In the genomic region with DNA sequence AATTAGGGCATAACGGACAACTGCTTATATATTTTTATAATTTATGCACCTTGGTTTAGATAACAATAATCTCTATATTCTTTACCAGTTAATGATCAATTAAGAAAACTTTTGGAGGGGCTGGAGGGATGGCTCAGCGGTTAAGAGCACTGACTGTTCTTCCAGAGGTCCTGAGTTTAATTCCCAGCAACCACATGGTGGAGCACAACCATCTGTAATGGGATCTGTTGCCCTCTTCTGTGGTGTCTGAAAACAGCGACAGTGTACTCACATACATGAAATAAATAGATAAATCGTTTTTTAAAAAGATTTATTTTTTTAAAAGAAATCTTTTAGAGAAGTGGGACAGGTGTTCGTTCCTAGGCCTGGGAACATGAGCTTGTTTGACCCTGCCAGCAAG, we compare ENCODE assay signal across 20 mouse cellular contexts. TPM values are rescaled to one million over a fixed set of nuclear protein-coding genes. Genes with fewer than 3 reads are reported as not detected.
DNase-seq lines count a peak whose midpoint lies in the region; ATAC-seq and TF ChIP-seq lines count a peak whose summit lies in the region.
"Had no signal": no experiment of that assay in that cellular context is flagged by ENCODE, and none has a peak within 500 bp of the region (broad histone marks: within the 10 kb centered on the region; RNA-seq: fewer than 3 reads in every experiment).

No protein-coding gene starts in this region.

- H3K79me2 ChIP-seq in heart, adult 2 months (replicated peaks; ENCODE audit: control insufficient read depth, insufficient read depth, low read length), result no peaks in the 10 kb centered on the region
- H3K79me2 ChIP-seq in myocyte (ENCODE audit: control insufficient read depth, insufficient read depth), result no peaks in the 10 kb centered on the region

- intact Hi-C loops in heart, adult 2 months (cut with DNase I), result no loop called here

- peaks cover 2% of the 10 kb centered on the region for H3K4me1 ChIP-seq in heart, adult 2 months (ENCODE audit: control insufficient read depth, insufficient read depth, low read length)
- H3K4me1 ChIP-seq in kidney, postnatal 0 days (replicated peaks; ENCODE audit: insufficient read depth, low read length), result no peaks in the 10 kb centered on the region
- H3K4me1 ChIP-seq in midbrain, embryonic 11.5 days (ENCODE audit: control insufficient read depth, insufficient read depth, low read length), result peaks cover 3% of the 10 kb centered on the region; the same call in 1 of the 2 replicates
- H3K4me1 ChIP-seq in midbrain, embryonic 14.5 days (ENCODE audit: control insufficient read depth, insufficient read depth, low read length), result 0 out of 2 replicates have a peak, but pooled peaks cover 3% of the 10 kb centered on the region
- H3K4me1 ChIP-seq: heart, embryonic 10.5 days had no signal

- H3K9ac ChIP-seq in heart, adult 2 months (ENCODE audit: low read depth, low read length), result no peak overlapping the region
- H3K9ac ChIP-seq in kidney, postnatal 0 days (ENCODE audit: low read depth, low read length), result no peak overlapping the region
- no peak overlapping the region for H3K9ac ChIP-seq in midbrain, embryonic 11.5 days (ENCODE audit: low read length)
- H3K9ac ChIP-seq in midbrain, embryonic 14.5 days (replicated peaks; ENCODE audit: low read length), result no peak overlapping the region
- H3K9ac ChIP-seq: embryonic facial prominence, embryonic 15.5 days; forebrain, embryonic 15.5 days; hindbrain, embryonic 14.5 days had no signal

- H3K36me3 ChIP-seq in heart, adult 2 months (ENCODE audit: control insufficient read depth, insufficient read depth, low read length), result no peaks in the 10 kb centered on the region
- no peaks in the 10 kb centered on the region for H3K36me3 ChIP-seq in kidney, postnatal 0 days (ENCODE audit: insufficient read depth, low read length)
- no peaks in the 10 kb centered on the region for H3K36me3 ChIP-seq in midbrain, embryonic 11.5 days (ENCODE audit: control insufficient read depth, insufficient read depth, low read length)
- no peaks in the 10 kb centered on the region for H3K36me3 ChIP-seq in midbrain, embryonic 14.5 days (ENCODE audit: control insufficient read depth, insufficient read depth, low read length)
- H3K36me3 ChIP-seq in myocyte (ENCODE audit: control insufficient read depth, insufficient read depth), result no peaks in the 10 kb centered on the region
- H3K36me3 ChIP-seq: embryonic facial prominence, embryonic 15.5 days; forebrain, embryonic 10.5 days; forebrain, embryonic 15.5 days; heart, embryonic 10.5 days; hindbrain, embryonic 10.5 days had no signal

- H3K9me3 ChIP-seq in kidney, postnatal 0 days (replicated peaks; ENCODE audit: low read length), result no peaks in the 10 kb centered on the region
- H3K9me3 ChIP-seq in midbrain, embryonic 11.5 days (ENCODE audit: control insufficient read depth, low read length), result no peaks in the 10 kb centered on the region
- no peaks in the 10 kb centered on the region for H3K9me3 ChIP-seq in midbrain, embryonic 14.5 days (ENCODE audit: control insufficient read depth, low read length)
- H3K9me3 ChIP-seq: embryonic facial prominence, embryonic 15.5 days; forebrain, embryonic 10.5 days; forebrain, embryonic 15.5 days; heart, embryonic 10.5 days; hindbrain, embryonic 10.5 days had no signal

- no peak overlapping the region for H3K4me3 ChIP-seq in heart, adult 2 months
- no peak overlapping the region for H3K4me3 ChIP-seq in kidney, postnatal 0 days (replicated peaks; ENCODE audit: low read depth, low read length)
- H3K4me3 ChIP-seq in midbrain, embryonic 11.5 days (ENCODE audit: low read depth, low read length), result no peak overlapping the region
- H3K4me3 ChIP-seq in midbrain, embryonic 14.5 days (replicated peaks; ENCODE audit: low read depth, low read length), result no peak overlapping the region
- H3K4me3 ChIP-seq in myocyte, result no peak overlapping the region
- H3K4me3 ChIP-seq: embryonic facial prominence, embryonic 15.5 days; erythroblast, embryonic 14.5 days; forebrain, embryonic 10.5 days; forebrain, embryonic 15.5 days; heart, embryonic 10.5 days; hindbrain, embryonic 10.5 days had no signal

- DNase-seq in heart, adult 2 months, result no peak
- no peak for DNase-seq in heart, adult 18-20 months
- DNase-seq in kidney, postnatal 0 days (ENCODE audit: low spot score), result no peak
- DNase-seq in kidney, adult 11 months, result no peak
- DNase-seq in midbrain, embryonic 11.5 days (ENCODE audit: low spot score, missing footprints), result peak; percentile 28
- no peak for DNase-seq in midbrain, embryonic 14.5 days
- DNase-seq: cerebellum, adult 2 months; cerebellum, postnatal 10 days; embryo, embryonic 11 days; gastrocnemius, postnatal 14 days had no signal

- no peak overlapping the region for H3K27ac ChIP-seq in heart, adult 2 months
- no peak overlapping the region for H3K27ac ChIP-seq in kidney, postnatal 0 days
- no peak overlapping the region for H3K27ac ChIP-seq in midbrain, embryonic 11.5 days (ENCODE audit: low read depth, low read length)
- H3K27ac ChIP-seq in midbrain, embryonic 14.5 days (replicated peaks; ENCODE audit: low read depth, low read length), result no peak overlapping the region
- H3K27ac ChIP-seq: embryonic facial prominence, embryonic 15.5 days; forebrain, embryonic 10.5 days; forebrain, embryonic 15.5 days; heart, embryonic 10.5 days; hindbrain, embryonic 10.5 days; hindbrain, embryonic 14.5 days had no signal

- H3ac ChIP-seq in myocyte (ENCODE audit: control insufficient read depth, insufficient read length), result no peak overlapping the region

- H3K27me3 ChIP-seq in heart, adult 2 months (ENCODE audit: control insufficient read depth, insufficient read depth, low read length), result no peaks in the 10 kb centered on the region
- H3K27me3 ChIP-seq in kidney, postnatal 0 days (ENCODE audit: insufficient read depth, low read length), result no peaks in the 10 kb centered on the region
- no peaks in the 10 kb centered on the region for H3K27me3 ChIP-seq in midbrain, embryonic 11.5 days (ENCODE audit: control insufficient read depth, insufficient read depth, low read length)
- no peaks in the 10 kb centered on the region for H3K27me3 ChIP-seq in midbrain, embryonic 14.5 days (ENCODE audit: control insufficient read depth, insufficient read depth, low read length)
- H3K27me3 ChIP-seq in myocyte (ENCODE audit: control insufficient read depth, insufficient read depth, insufficient read length), result no peaks in the 10 kb centered on the region
- H3K27me3 ChIP-seq: embryonic facial prominence, embryonic 15.5 days; forebrain, embryonic 15.5 days had no signal

- TF ChIP-seq EP300 in heart, adult 2 months (IDR thresholded peaks at IDR 0.05; ENCODE audit: insufficient read depth, low read depth, low read length), result no peak

- WGBS in heart, adult 2 months, result 45% methylated on average over 5 of the region's 5 CpGs
- 35% methylated on average over 5 of the region's 5 CpGs for WGBS in kidney, postnatal 0 days
- WGBS in midbrain, embryonic 11.5 days, result 49% methylated on average over 5 of the region's 5 CpGs
- WGBS in midbrain, embryonic 14.5 days, result 47% methylated on average over 5 of the region's 5 CpGs

- H3K4me2 ChIP-seq in kidney, postnatal 0 days (ENCODE audit: low read length), result no peak overlapping the region
- H3K4me2 ChIP-seq in midbrain, embryonic 11.5 days, result no peak overlapping the region
- no peak overlapping the region for H3K4me2 ChIP-seq in midbrain, embryonic 14.5 days (ENCODE audit: low read length)
- H3K4me2 ChIP-seq in myocyte (ENCODE audit: low read depth), result peak overlapping the region; percentile 33
- H3K4me2 ChIP-seq: embryonic facial prominence, embryonic 15.5 days; forebrain, embryonic 15.5 days; hindbrain, embryonic 14.5 days had no signal

- no peak for TF ChIP-seq POLR2A in heart, adult 2 months (IDR thresholded peaks at IDR 0.05; ENCODE audit: insufficient read depth, low read depth, low read length)
- no peak for TF ChIP-seq POLR2A in myocyte (IDR thresholded peaks at IDR 0.05; ENCODE audit: insufficient read length, low read depth)

- ATAC-seq in kidney, postnatal 0 days (replicated peaks; ENCODE audit: low FRiP score, low read depth), result no peak
- ATAC-seq in midbrain, embryonic 11.5 days (ENCODE audit: low FRiP score), result no peak
- ATAC-seq in midbrain, embryonic 14.5 days (ENCODE audit: low FRiP score, low TSS enrichment), result no peak
- ATAC-seq in megakaryocyte, adult 5-6 weeks (ENCODE audit: poor library complexity, severe bottlenecking), result no peak
- ATAC-seq: forebrain, embryonic 15.5 days; inflammation-experienced regulatory T-cells, adult 6 months had no signal

- peak; percentile 18; the same call in 1 of the 2 replicates for TF ChIP-seq CTCF in heart, adult 2 months (IDR thresholded peaks at IDR 0.05)
- TF ChIP-seq CTCF in kidney, postnatal 0 days (IDR thresholded peaks at IDR 0.05; ENCODE audit: low read depth), result peak; percentile 45

RNA-seq across cellular contexts. Expression of gene Actr6, which starts 5.0 kb away (rescaled TPM):
- 10 to 100 TPM; 12.2 to 13.4 TPM for total RNA-seq in heart, adult 2 months (2021)
- polyA plus RNA-seq in heart, adult 2 months (2012; rRNA removed), result 1.5 and 6.6 TPM in 2 replicates
- 10 to 100 TPM; 13.4 to 14.2 TPM for total RNA-seq in heart, adult 18-20 months (2021)
- 38.5 and 40.7 TPM in 2 replicates for polyA plus RNA-seq in kidney, postnatal 0 days (2015; fragmentation: Nextera tagmentation; extraction: Ambion mirVana)
- polyA plus RNA-seq in midbrain, embryonic 11.5 days (2014; fragmentation: Nextera tagmentation; extraction: Ambion mirVana), result 42.5 and 47.8 TPM in 2 replicates
- polyA plus RNA-seq in midbrain, embryonic 14.5 days (2014; fragmentation: Nextera tagmentation; extraction: Ambion mirVana), result 53.8 and 63.0 TPM in 2 replicates
- 4.5 TPM for polyA plus RNA-seq in myocyte (2012; fragmentation: generic; extraction: Trizol)
- total RNA-seq in megakaryocyte, adult 5-6 weeks (2015), result 20.1 and 27.0 TPM in 2 replicates
- total RNA-seq in megakaryocyte, adult 5-6 weeks (2017), result 12.1 and 14.8 TPM in 2 replicates

RNA-seq across cellular contexts. Expression of gene Uhrf1bp1l, which starts 7.7 kb away (rescaled TPM):
- 10 to 100 TPM; 20.6 to 27.7 TPM for total RNA-seq in heart, adult 2 months (2021)
- 7.9 and 9.8 TPM in 2 replicates for polyA plus RNA-seq in heart, adult 2 months (2012; rRNA removed)
- 10 to 100 TPM; 21.5 to 21.6 TPM for total RNA-seq in heart, adult 18-20 months (2021)
- 28.3 and 30.9 TPM in 2 replicates for polyA plus RNA-seq in kidney, postnatal 0 days (2015; fragmentation: Nextera tagmentation; extraction: Ambion mirVana)
- polyA plus RNA-seq in midbrain, embryonic 11.5 days (2014; fragmentation: Nextera tagmentation; extraction: Ambion mirVana), result 28.8 and 30.4 TPM in 2 replicates
- 31.9 and 37.9 TPM in 2 replicates for polyA plus RNA-seq in midbrain, embryonic 14.5 days (2014; fragmentation: Nextera tagmentation; extraction: Ambion mirVana)
- polyA plus RNA-seq in myocyte (2012; fragmentation: generic; extraction: Trizol), result 16.0 TPM
- total RNA-seq in megakaryocyte, adult 5-6 weeks (2015), result 65.2 and 73.3 TPM in 2 replicates
- 38.4 and 46.1 TPM in 2 replicates for total RNA-seq in megakaryocyte, adult 5-6 weeks (2017)

RNA-seq across cellular contexts. Expression of gene Scyl2, which starts 51.0 kb away (rescaled TPM):
- 10 to 100 TPM; 15.4 to 16.2 TPM for total RNA-seq in heart, adult 2 months (2021)
- polyA plus RNA-seq in heart, adult 2 months (2012; rRNA removed), result 8.2 and 14.3 TPM in 2 replicates
- 10 to 100 TPM; 17.1 to 17.7 TPM for total RNA-seq in heart, adult 18-20 months (2021)
- polyA plus RNA-seq in kidney, postnatal 0 days (2015; fragmentation: Nextera tagmentation; extraction: Ambion mirVana), result 6.7 and 7.0 TPM in 2 replicates
- 26.2 and 31.9 TPM in 2 replicates for polyA plus RNA-seq in midbrain, embryonic 11.5 days (2014; fragmentation: Nextera tagmentation; extraction: Ambion mirVana)
- polyA plus RNA-seq in midbrain, embryonic 14.5 days (2014; fragmentation: Nextera tagmentation; extraction: Ambion mirVana), result 18.8 and 20.6 TPM in 2 replicates
- 7.2 TPM for polyA plus RNA-seq in myocyte (2012; fragmentation: generic; extraction: Trizol)
- total RNA-seq in megakaryocyte, adult 5-6 weeks (2015), result 28.4 and 30.3 TPM in 2 replicates
- total RNA-seq in megakaryocyte, adult 5-6 weeks (2017), result 32.8 and 33.6 TPM in 2 replicates
